Mouse (Mus musculus) ES-Bruce4 (cell line): ENCODE data around the gene Hmga1b.
"Not testable (repeated sequence)": the region's sequence is repeated elsewhere in the genome, so short reads cannot be mapped to it uniquely, and the experiment has no call there.

Experiments used
- CTCF ChIP-seq: IDR thresholded peaks from one replicate; pipeline ENCODE4 v1.8.1; 2011; ENCODE audit warnings: low read depth, low read length
- EP300 ChIP-seq: IDR thresholded peaks from 2 replicates; pipeline ENCODE4 v1.6.1; 2011; ENCODE audit warnings: low read depth, low read length; ENCODE audit not compliant: insufficient read depth
- POLR2A ChIP-seq: IDR thresholded peaks from one replicate; pipeline ENCODE4 v1.8.1; 2011; ENCODE audit warnings: low read length; ENCODE audit not compliant: insufficient read depth

DNA sequence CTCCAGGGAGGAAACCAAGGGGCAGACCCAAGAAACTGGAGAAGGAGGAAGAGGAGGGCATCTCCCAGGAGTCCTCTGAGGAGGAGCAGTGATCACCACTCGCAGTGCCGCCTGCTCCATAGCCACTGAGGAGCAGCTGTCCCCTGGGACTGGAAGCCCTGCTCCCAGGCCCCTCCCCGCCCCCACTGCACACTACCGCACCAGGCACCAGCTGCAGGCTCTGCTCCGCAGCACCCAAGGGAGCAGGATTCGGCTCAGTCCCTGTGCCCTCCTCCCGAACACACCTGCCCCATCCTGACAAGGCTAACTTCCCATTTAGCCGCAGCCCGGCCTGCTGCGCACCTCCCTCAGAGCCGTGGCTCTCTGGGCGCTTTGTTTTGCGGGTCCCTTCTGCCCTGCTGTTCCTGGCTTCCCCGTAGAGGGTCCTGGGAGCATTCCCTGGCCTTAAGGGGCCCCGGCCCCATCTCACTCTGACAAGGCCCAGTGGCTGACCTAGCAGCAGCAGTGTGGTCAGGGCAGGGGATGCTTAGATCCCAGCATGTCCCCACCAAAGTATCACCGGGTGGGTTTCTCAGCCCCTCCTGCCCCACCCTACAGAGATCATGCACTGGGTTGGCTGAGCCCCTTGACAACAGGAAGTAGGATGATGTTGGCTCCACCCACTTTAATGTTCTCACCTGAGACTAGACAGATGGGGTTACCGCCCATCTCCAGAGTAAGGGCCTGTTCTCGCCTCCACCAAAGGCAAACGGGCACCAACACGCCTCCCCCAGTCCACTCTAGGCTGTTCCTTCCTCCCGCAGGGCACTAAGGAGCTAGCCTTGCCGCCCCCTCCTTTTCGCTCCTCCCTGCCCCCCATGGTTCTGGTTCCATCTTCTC, 766 bp downstream of the Hmga1b start:
- TF ChIP-seq EP300, POLR2A, CTCF: not testable (repeated sequence)
